Mouse (Mus musculus) cortical plate, adult 2 months (tissue): ENCODE measurements around the gene Gm49337. TPM values are rescaled to one million over a fixed set of nuclear protein-coding genes. Genes with fewer than 3 reads are reported as not detected.
A peak's percentile ranks its signal among the peaks of the same experiment; 100 is the strongest.

Experiments used
- H3K27ac ChIP-seq: fragments of 200-500 bp; 2 replicates; pipeline ENCODE4 v1.5.1; 2012; ENCODE audit warnings: low read length, control low read depth, inconsistent platforms; ENCODE audit not compliant: insufficient read depth
- H3K4me1 ChIP-seq: fragments of 200-500 bp; 2 replicates; pipeline ENCODE4 v1.6.1; 2011; ENCODE audit warnings: low read length; ENCODE audit not compliant: control insufficient read depth, insufficient read depth
- H3K4me3 ChIP-seq: fragments of 200-500 bp; 2 replicates; pipeline ENCODE4 v1.5.1; 2011; ENCODE audit warnings: mild to moderate bottlenecking, low read length, control low read depth; ENCODE audit not compliant: insufficient read depth
- CTCF ChIP-seq: fragments of 200-500 bp; IDR thresholded peaks from 2 replicates; pipeline ENCODE4 v1.5.1; 2011; ENCODE audit warnings: mild to moderate bottlenecking, control low read depth, low read length; ENCODE audit not compliant: insufficient read depth; ENCODE audit errors: extremely low read depth
- POLR2A ChIP-seq: fragments of 200-500 bp; IDR thresholded peaks from 2 replicates; pipeline ENCODE4 v1.6.1; 2011; ENCODE audit warnings: mild to moderate bottlenecking, low read length, control low read depth; ENCODE audit not compliant: insufficient read depth; ENCODE audit errors: extremely low read depth
- polyA plus RNA-seq: library from polyadenylated mRNA; depleted of rRNA; stranded (reverse); fragments of >200 nt; gene quantifications from 2 replicates; pipeline ENCODE4 v1.2.3, GENCODE M21; 2012

Gm49337 gene
- polyA plus RNA-seq, 1 experiment, result not detected

GRCm38 (mm10) chr4:116159912-116160311 is 13.3 kb upstream of the Gm49337 start:
- H3K4me3 ChIP-seq, result no peak overlapping the region
- TF ChIP-seq POLR2A (no peak), CTCF (peak; percentile 54)
- H3K4me1 ChIP-seq, result peaks cover 2% of the 10 kb centered on the region
- peak overlapping the region; percentile 63; the same call in 1 of the 2 replicates for H3K27ac ChIP-seq

GRCm38 (mm10) chr4:116160769-116161168 is 12.4 kb upstream of the Gm49337 start:
- peaks cover 2% of the 10 kb centered on the region for H3K4me1 ChIP-seq
- H3K4me3 ChIP-seq, result no peak overlapping the region
- TF ChIP-seq POLR2A (no peak), CTCF (no peak)
- peak overlapping the region; percentile 63; the same call in 1 of the 2 replicates for H3K27ac ChIP-seq

- Histone ChIP-seq H3K4me1 (peaks cover 2% of the 10 kb centered on the region), H3K4me3 (no peak overlapping the region), H3K27ac (no peak overlapping the region)
- no peak for TF ChIP-seq CTCF
- TF ChIP-seq POLR2A, result no peak
Measured at GRCm38 (mm10) chr4:116162142-116162541, 11.0 kb upstream of the Gm49337 start.

GRCm38 (mm10) chr4:116164759-116165554 is 8.2 kb upstream of the Gm49337 start:
- no peak overlapping the region for H3K4me3 ChIP-seq
- H3K4me1 ChIP-seq, result peaks cover 2% of the 10 kb centered on the region
- H3K27ac ChIP-seq, result no peak overlapping the region
- TF ChIP-seq CTCF, result no peak
- no peak for TF ChIP-seq POLR2A

GRCm38 (mm10) chr4:116165708-116166407 is 7.3 kb upstream of the Gm49337 start:
- H3K4me3 ChIP-seq, result no peak overlapping the region
- TF ChIP-seq CTCF (no peak), POLR2A (no peak)
- no peaks in the 10 kb centered on the region; the same call in 1 of the 2 replicates for H3K4me1 ChIP-seq

GRCm38 (mm10) chr4:116167404-116167803 is 5.8 kb upstream of the Gm49337 start, which contains the start of gene Tspan1:
Gene Tspan1, minus strand, starts transcription at chr4:116167601.
- no peak within 1 kb of the TSS for H3K27ac ChIP-seq
- no peaks in the 10 kb centered on the region for H3K4me1 ChIP-seq
- TF ChIP-seq POLR2A, result no peak
- no peak for TF ChIP-seq CTCF
- H3K4me3 ChIP-seq, result no peak within 1 kb of the TSS

More at GRCm38 (mm10) chr4:116165708-116166407, 7.3 kb upstream of the Gm49337 start:
- no peak overlapping the region for H3K27ac ChIP-seq

- H3K4me1 ChIP-seq, result no peaks in the 10 kb centered on the region
- H3K4me3 ChIP-seq, result no peak overlapping the region
- TF ChIP-seq CTCF (peak; percentile 77), POLR2A (no peak)
- no peak overlapping the region for H3K27ac ChIP-seq
Measured at GRCm38 (mm10) chr4:116168617-116169352, 4.4 kb upstream of the Gm49337 start.

- Histone ChIP-seq H3K27ac (no peak overlapping the region), H3K4me3 (no peak overlapping the region), H3K4me1 (peaks cover 2% of the 10 kb centered on the region)
- no peak for TF ChIP-seq CTCF
- TF ChIP-seq POLR2A, result no peak
Measured at GRCm38 (mm10) chr4:116169353-116169672, 3.9 kb upstream of the Gm49337 start.

- TF ChIP-seq POLR2A (no peak), CTCF (no peak)
- Histone ChIP-seq H3K27ac (no peak overlapping the region), H3K4me3 (no peak overlapping the region), H3K4me1 (peaks cover 7% of the 10 kb centered on the region)
Measured at GRCm38 (mm10) chr4:116173752-116174151, 568 bp downstream of the Gm49337 start.
